9 mouse cellular contexts compared by ENCODE assay signal in the genomic region with DNA sequence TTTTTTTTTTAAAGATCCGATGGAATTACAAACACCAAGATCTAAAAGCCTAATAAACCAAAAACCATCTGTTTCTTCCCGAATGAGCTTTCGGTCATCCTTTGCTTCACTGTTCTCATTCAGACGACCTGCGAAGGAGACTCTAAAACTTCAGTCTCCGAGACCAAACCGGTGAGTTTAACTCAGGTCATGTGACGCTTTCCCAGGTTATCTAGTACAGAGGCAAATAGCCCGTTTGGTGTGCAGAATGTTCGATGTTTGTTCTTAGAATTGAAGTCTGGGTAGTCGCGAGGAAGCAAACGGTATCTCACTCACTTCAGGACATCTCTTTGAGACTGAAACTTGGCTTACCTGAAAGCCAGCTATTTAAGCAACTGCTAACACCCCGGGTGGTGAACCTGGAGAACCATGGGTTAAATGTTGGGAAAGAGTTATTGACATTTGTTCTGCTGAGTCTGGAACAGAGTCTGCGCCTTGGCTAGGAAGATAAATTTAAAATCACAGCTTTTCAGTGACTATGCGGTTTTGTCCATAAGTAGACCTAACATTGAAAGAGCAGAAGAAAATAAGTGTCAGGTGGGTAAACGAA. TPM values are rescaled to one million over a fixed set of nuclear protein-coding genes. Genes with fewer than 3 reads are reported as not detected.
DNase-seq lines count a peak whose midpoint lies in the region; ATAC-seq and TF ChIP-seq lines count a peak whose summit lies in the region.
"Had no signal": no experiment of that assay in that cellular context is flagged by ENCODE, and none has a peak within 500 bp of the region (broad histone marks: within the 10 kb centered on the region; RNA-seq: fewer than 3 reads in every experiment).

No protein-coding gene starts in this region.

- H3K4me3 ChIP-seq in kidney, adult 2 months (ENCODE audit: insufficient read depth, low read depth, low read length), result peak overlapping the region; percentile 55
- peak overlapping the region; percentile 35 for H3K4me3 ChIP-seq in forebrain, embryonic 12.5 days (replicated peaks)
- peak overlapping the region; percentile 54 for H3K4me3 ChIP-seq in limb, embryonic 10.5 days
- no peak overlapping the region for H3K4me3 ChIP-seq in myocyte

- H3K9ac ChIP-seq in forebrain, embryonic 12.5 days, result no peak overlapping the region

- no peak overlapping the region for H3ac ChIP-seq in myocyte (ENCODE audit: control insufficient read depth, insufficient read length)

- peak; percentile 60 for DNase-seq in kidney, adult 2 months
- DNase-seq in kidney, adult 11 months, result no peak
- DNase-seq in limb, embryonic 10.5 days (ENCODE audit: low spot score), result peak; percentile 35
- no peak for DNase-seq in right cerebral cortex, postnatal 10 days (ENCODE audit: low spot score in 2 of 2)
- DNase-seq in thymus, postnatal 10 days (ENCODE audit: low spot score in 2 of 2), result no peak
- DNase-seq in layer of hippocampus, postnatal 36 days, result no peak

- ATAC-seq in forebrain, embryonic 12.5 days (ENCODE audit: low FRiP score), result no peak
- ATAC-seq: Patski had no signal

- WGBS in kidney, adult 2 months, result 14% methylated on average over 17 of the region's 17 CpGs
- 51% methylated on average over 17 of the region's 17 CpGs for WGBS in forebrain, embryonic 12.5 days
- 39% methylated on average over 17 of the region's 17 CpGs for WGBS in limb, embryonic 10.5 days

- no peaks in the 10 kb centered on the region for H3K79me2 ChIP-seq in myocyte (ENCODE audit: control insufficient read depth, insufficient read depth)

- no peak for TF ChIP-seq CTCF in kidney, adult 2 months (conservative IDR thresholded peaks at IDR 0.05; ENCODE audit: insufficient read depth, insufficient read length, low read depth, low read length)

- H3K4me2 ChIP-seq in forebrain, embryonic 12.5 days, result peak overlapping the region; percentile 56
- H3K4me2 ChIP-seq in myocyte (ENCODE audit: low read depth), result peak overlapping the region; percentile 30

- peaks cover 4% of the 10 kb centered on the region for H3K27me3 ChIP-seq in kidney, adult 2 months (replicated peaks; ENCODE audit: control insufficient read depth, insufficient read depth, low read length)
- 0 out of 2 replicates have a peak, but pooled peaks cover 9% of the 10 kb centered on the region for H3K27me3 ChIP-seq in forebrain, embryonic 12.5 days
- peaks cover 8% of the 10 kb centered on the region; the same call in 1 of the 2 replicates for H3K27me3 ChIP-seq in limb, embryonic 10.5 days (ENCODE audit: low read depth, poor library complexity, severe bottlenecking)
- H3K27me3 ChIP-seq in myocyte (ENCODE audit: control insufficient read depth, insufficient read depth, insufficient read length), result peaks cover 11% of the 10 kb centered on the region
- H3K27me3 ChIP-seq: Patski had no signal

- TF ChIP-seq POLR2A in kidney, adult 2 months (IDR thresholded peaks at IDR 0.05; ENCODE audit: low read depth, low read length), result no peak
- TF ChIP-seq POLR2A in myocyte (IDR thresholded peaks at IDR 0.05; ENCODE audit: insufficient read length, low read depth), result no peak

- no peaks in the 10 kb centered on the region for H3K9me3 ChIP-seq in forebrain, embryonic 12.5 days
- H3K9me3 ChIP-seq in limb, embryonic 10.5 days (replicated peaks), result no peaks in the 10 kb centered on the region

- no peaks in the 10 kb centered on the region for H3K36me3 ChIP-seq in kidney, adult 2 months (ENCODE audit: control insufficient read depth, insufficient read depth, low read length)
- H3K36me3 ChIP-seq in forebrain, embryonic 12.5 days (replicated peaks), result no peaks in the 10 kb centered on the region
- no peaks in the 10 kb centered on the region for H3K36me3 ChIP-seq in limb, embryonic 10.5 days
- no peaks in the 10 kb centered on the region for H3K36me3 ChIP-seq in myocyte (ENCODE audit: control insufficient read depth, insufficient read depth)

- peaks cover 2% of the 10 kb centered on the region; the same call in 1 of the 2 replicates for H3K4me1 ChIP-seq in kidney, adult 2 months (ENCODE audit: control insufficient read depth, insufficient read depth, low read length)
- H3K4me1 ChIP-seq in forebrain, embryonic 12.5 days, result 0 out of 2 replicates have a peak, but pooled peaks cover 9% of the 10 kb centered on the region
- peaks cover 17% of the 10 kb centered on the region for H3K4me1 ChIP-seq in limb, embryonic 10.5 days

- H3K27ac ChIP-seq in kidney, adult 2 months (ENCODE audit: insufficient read depth, low read depth, low read length), result peak overlapping the region; percentile 65
- no peak overlapping the region for H3K27ac ChIP-seq in forebrain, embryonic 12.5 days
- no peak overlapping the region for H3K27ac ChIP-seq in limb, embryonic 10.5 days

TF ChIP-seq in myocyte, 11 proteins besides CTCF, POLR2A, EP300 and RAD21:
- no peak for TF ChIP-seq E2F4 (IDR thresholded peaks at IDR 0.05; ENCODE audit: insufficient read depth)
- no peak for TF ChIP-seq REST (IDR thresholded peaks at IDR 0.05; ENCODE audit: insufficient read depth, insufficient read length)
- TF ChIP-seq TCF3 (IDR thresholded peaks at IDR 0.05; ENCODE audit: insufficient read length, low read depth), result no peak
- no peak for TF ChIP-seq MAX (IDR thresholded peaks at IDR 0.05; ENCODE audit: low read depth)
- TF ChIP-seq CEBPB (IDR thresholded peaks at IDR 0.05; ENCODE audit: insufficient read depth, poor library complexity, severe bottlenecking), result no peak
- no peak for TF ChIP-seq TCF12 (IDR thresholded peaks at IDR 0.05; ENCODE audit: insufficient read depth, poor library complexity, severe bottlenecking)
- no peak for TF ChIP-seq POLR2AphosphoS2 (IDR thresholded peaks at IDR 0.05; ENCODE audit: insufficient read length, low read depth)
- no peak for TF ChIP-seq SRF (IDR thresholded peaks at IDR 0.05; ENCODE audit: control insufficient read depth, insufficient read length, low read depth)
- TF ChIP-seq MYOD1 (IDR thresholded peaks at IDR 0.05; ENCODE audit: control insufficient read depth in 1 of 3, insufficient read length in 2 of 3, low read depth in 2 of 3), result no peak
- TF ChIP-seq MYOG (IDR thresholded peaks at IDR 0.05; ENCODE audit: control insufficient read depth in 1 of 3, insufficient read depth in 1 of 3, insufficient read length in 2 of 3, low read depth in 2 of 3), result no peak
- no peak for TF ChIP-seq USF1 (IDR thresholded peaks at IDR 0.05; ENCODE audit: low read depth)

RNA-seq across cellular contexts. Expression of a gene that starts 39.0 kb away (rescaled TPM):
- polyA plus RNA-seq in kidney, adult 2 months (2012; rRNA removed), result 1.8 and 2.1 TPM in 2 replicates
- polyA plus RNA-seq in forebrain, embryonic 12.5 days (2016; fragmentation: Nextera tagmentation; extraction: Ambion mirVana), result 0.29 and 0.36 TPM in 2 replicates
- 0.83 and 1.2 TPM in 2 replicates for polyA plus RNA-seq in limb, embryonic 10.5 days (2016; fragmentation: Nextera tagmentation; extraction: Ambion mirVana)
- not detected for polyA plus RNA-seq in myocyte (2012; fragmentation: generic; extraction: Trizol)
- 1 to 10 TPM; 3.8 to 4.0 TPM for total RNA-seq in layer of hippocampus, postnatal 36 days (2021)

RNA-seq across cellular contexts. Expression of a gene that starts 43.4 kb away (rescaled TPM):
- polyA plus RNA-seq in kidney, adult 2 months (2012; rRNA removed), result 3.5 and 4.3 TPM in 2 replicates
- 7.4 and 8.1 TPM in 2 replicates for polyA plus RNA-seq in forebrain, embryonic 12.5 days (2016; fragmentation: Nextera tagmentation; extraction: Ambion mirVana)
- polyA plus RNA-seq in limb, embryonic 10.5 days (2016; fragmentation: Nextera tagmentation; extraction: Ambion mirVana), result 9.3 and 10.3 TPM in 2 replicates
- 4.5 TPM for polyA plus RNA-seq in myocyte (2012; fragmentation: generic; extraction: Trizol)
- total RNA-seq in layer of hippocampus, postnatal 36 days (2021), result 1 to 10 TPM; 4.6 to 4.8 TPM

Comparison
In these comparisons a context has a peak if more than half of its experiments do, and no peak if none do; other contexts are left out.
1. DNase-seq: peak in kidney, adult 2 months (single experiment) and limb, embryonic 10.5 days (single experiment); none in kidney, adult 11 months (single experiment), right cerebral cortex, postnatal 10 days (0 of 2), thymus, postnatal 10 days (0 of 2) and layer of hippocampus, postnatal 36 days (0 of 2).